Mouse (Mus musculus) heart, adult 2 months (tissue): Measurements from ENCODE around the gene Rgs19.

Experiments
- CTCF ChIP-seq: fragments of 200-600 bp; IDR thresholded peaks from 2 replicates; pipeline ENCODE4 v1.8.1; 2022; ENCODE audit warnings: antibody characterized with exemption, mild to moderate bottlenecking, moderate library complexity
- EP300 ChIP-seq: fragments of 200-500 bp; IDR thresholded peaks from 2 replicates; pipeline ENCODE4 v1.6.1; 2011; ENCODE audit warnings: low read depth, low read length, control low read depth; ENCODE audit not compliant: insufficient read depth
- POLR2A ChIP-seq: fragments of 200-500 bp; IDR thresholded peaks from 2 replicates; pipeline ENCODE4 v1.6.1; 2011; ENCODE audit warnings: mild to moderate bottlenecking, low read depth, low read length, control low read depth; ENCODE audit not compliant: insufficient read depth

DNA sequence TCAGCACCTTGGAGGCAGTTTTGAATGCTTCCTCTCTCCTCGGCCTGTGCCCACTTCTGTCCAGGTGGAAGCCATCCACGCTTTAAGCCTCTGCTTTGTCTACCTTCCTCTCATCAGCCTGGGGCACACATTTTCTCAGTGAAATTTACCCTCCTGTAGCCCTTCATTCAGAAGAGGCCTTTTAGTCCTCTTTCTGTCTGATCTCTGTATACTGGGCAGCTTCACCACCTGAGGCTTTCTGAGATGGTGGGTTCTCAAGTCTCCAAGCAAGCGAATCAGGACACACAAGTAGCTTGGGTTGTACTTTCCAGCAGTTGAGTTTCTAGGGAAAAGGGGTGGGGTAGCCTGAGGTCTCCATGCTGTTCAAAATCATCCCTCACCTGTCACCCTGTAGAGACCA, 1.5 kb downstream of the Rgs19 start:
- TF ChIP-seq POLR2A (no peak), EP300 (no peak), CTCF (no peak)
